ENCODE assay signal across 8 mouse cellular contexts in genomic region chr11:118908431-118908980, GRCm38 (mm10). TPM values are rescaled to one million over a fixed set of nuclear protein-coding genes. Genes with fewer than 3 reads are reported as not detected.
DNase-seq lines count a peak whose midpoint lies in the region; ATAC-seq and TF ChIP-seq lines count a peak whose summit lies in the region.

No protein-coding gene starts in this region.

- peak; percentile 69 for DNase-seq in cerebellum, adult 11 months
- peak; percentile 45 for DNase-seq in retina, postnatal 1 day
- DNase-seq in retina, embryonic 14.5 days (ENCODE audit: low spot score), result no peak
- DNase-seq in stomach, postnatal 0 days (ENCODE audit: low spot score), result no peak
- no peak for DNase-seq in frontal cortex, postnatal 25 days (ENCODE audit: low spot score in 2 of 2)

- H3K4me3 ChIP-seq in intestine, postnatal 0 days (ENCODE audit: low read depth, low read length), result peak overlapping the region; percentile 32
- peak overlapping the region; percentile 26 for H3K4me3 ChIP-seq in stomach, postnatal 0 days (ENCODE audit: low read depth, low read length)

- H3K27me3 ChIP-seq in intestine, postnatal 0 days (replicated peaks; ENCODE audit: control insufficient read depth, insufficient read depth, low read length), result peaks cover 63% of the 10 kb centered on the region
- peaks cover 26% of the 10 kb centered on the region; the same call in 1 of the 2 replicates for H3K27me3 ChIP-seq in stomach, postnatal 0 days (ENCODE audit: control insufficient read depth, insufficient read depth, low read length)

- TF ChIP-seq CTCF in intestine, postnatal 0 days (IDR thresholded peaks at IDR 0.05; ENCODE audit: low read depth), result no peak
- no peak for TF ChIP-seq CTCF in stomach, postnatal 0 days (IDR thresholded peaks at IDR 0.05; ENCODE audit: low read depth)

- H3K9me3 ChIP-seq in intestine, postnatal 0 days (ENCODE audit: control insufficient read depth), result no peaks in the 10 kb centered on the region
- H3K9me3 ChIP-seq in stomach, postnatal 0 days (ENCODE audit: control insufficient read depth, low read length), result no peaks in the 10 kb centered on the region

- H3K4me1 ChIP-seq in intestine, postnatal 0 days (replicated peaks; ENCODE audit: control insufficient read depth, insufficient read depth, low read length), result no peaks in the 10 kb centered on the region
- H3K4me1 ChIP-seq in stomach, postnatal 0 days (replicated peaks; ENCODE audit: control insufficient read depth, insufficient read depth), result no peaks in the 10 kb centered on the region

- peak overlapping the region; percentile 58 for H3K4me2 ChIP-seq in intestine, postnatal 0 days (replicated peaks; ENCODE audit: low read depth)
- H3K4me2 ChIP-seq in stomach, postnatal 0 days (replicated peaks; ENCODE audit: low read depth), result peak overlapping the region; percentile 43

- TF ChIP-seq EP300 in stomach, postnatal 0 days (optimal IDR thresholded peaks at IDR 0.05), result no peak

- H3K9ac ChIP-seq in intestine, postnatal 0 days (ENCODE audit: low read depth, low read length), result no peak overlapping the region
- peak overlapping the region; percentile 31; the same call in 1 of the 2 replicates for H3K9ac ChIP-seq in stomach, postnatal 0 days (ENCODE audit: low read length)

- no peaks in the 10 kb centered on the region for H3K36me3 ChIP-seq in intestine, postnatal 0 days (ENCODE audit: control insufficient read depth, insufficient read depth)
- no peaks in the 10 kb centered on the region for H3K36me3 ChIP-seq in stomach, postnatal 0 days (ENCODE audit: control insufficient read depth, insufficient read depth, low read length)

- WGBS in intestine, postnatal 0 days, result under 1% methylated on average over 43 of the region's 52 CpGs
- WGBS in stomach, postnatal 0 days, result 2% methylated on average over 46 of the region's 52 CpGs

- no peak overlapping the region for H3K27ac ChIP-seq in intestine, postnatal 0 days (ENCODE audit: low read depth, low read length)
- H3K27ac ChIP-seq in stomach, postnatal 0 days (replicated peaks), result no peak overlapping the region

- ATAC-seq in cerebellum, adult (ENCODE audit: insufficient number of reproducible peaks, low FRiP score, low TSS enrichment), result no peak
- ATAC-seq in intestine, postnatal 0 days, result no peak
- ATAC-seq in stomach, postnatal 0 days (ENCODE audit: low FRiP score, low TSS enrichment), result no peak
- no peak for ATAC-seq in granulocyte monocyte progenitor cell, adult 5-6 weeks (replicated peaks; ENCODE audit: poor library complexity, severe bottlenecking)

RNA-seq across cellular contexts. Expression of gene Rbfox3, which starts 2.9 kb away (rescaled TPM):
- polyA plus RNA-seq in intestine, postnatal 0 days (2015; fragmentation: Nextera tagmentation; extraction: Ambion mirVana), result 1.2 and 1.3 TPM in 2 replicates
- polyA plus RNA-seq in stomach, postnatal 0 days (2015; fragmentation: Nextera tagmentation; extraction: Ambion mirVana), result 0.76 and 0.85 TPM in 2 replicates
- total RNA-seq in granulocyte monocyte progenitor cell, adult 5-6 weeks (2014; fragmentation: Nextera tagmentation), result not detected in 2 replicates
- total RNA-seq in granulocyte monocyte progenitor cell, adult 5-6 weeks (2017), result not detected in 2 replicates

Comparison
In these comparisons a context has a peak if more than half of its experiments do, and no peak if none do; other contexts are left out.
1. DNase-seq: peak in cerebellum, adult 11 months (single experiment) and retina, postnatal 1 day (single experiment); none in retina, embryonic 14.5 days (single experiment), stomach, postnatal 0 days (single experiment) and frontal cortex, postnatal 25 days (0 of 2).